Comparison of ENCODE assay signal across 20 mouse cellular contexts in genomic region chr7:48961935-48962334, GRCm38 (mm10). TPM values are rescaled to one million over a fixed set of nuclear protein-coding genes. Genes with fewer than 3 reads are reported as not detected.
DNase-seq lines count a peak whose midpoint lies in the region; ATAC-seq lines count a peak whose summit lies in the region.
"Had no signal": no experiment of that assay in that cellular context is flagged by ENCODE, and none has a peak within 500 bp of the region (broad histone marks: within the 10 kb centered on the region; RNA-seq: fewer than 3 reads in every experiment).

No protein-coding gene starts in this region.

- no peak for ATAC-seq in hindbrain, embryonic 15.5 days (ENCODE audit: low FRiP score, low read depth)
- ATAC-seq in midbrain, embryonic 14.5 days (ENCODE audit: low FRiP score, low TSS enrichment): no peak
- ATAC-seq in neural tube, embryonic 15.5 days (ENCODE audit: low FRiP score): no peak

- no peaks in the 10 kb centered on the region for H3K36me3 ChIP-seq in hindbrain, embryonic 15.5 days
- no peaks in the 10 kb centered on the region for H3K36me3 ChIP-seq in midbrain, embryonic 14.5 days (ENCODE audit: control insufficient read depth, insufficient read depth, low read length)
- H3K36me3 ChIP-seq in neural tube, embryonic 15.5 days: no peaks in the 10 kb centered on the region
- H3K36me3 ChIP-seq: heart, embryonic 10.5 days; limb, embryonic 12.5 days; liver, embryonic 13.5 days had no signal

- 35% methylated on average over 4 of the region's 4 CpGs for WGBS in hindbrain, embryonic 15.5 days
- WGBS in midbrain, embryonic 14.5 days: 30% methylated on average over 4 of the region's 4 CpGs
- 39% methylated on average over 4 of the region's 4 CpGs for WGBS in neural tube, embryonic 15.5 days

- H3K27ac ChIP-seq in hindbrain, embryonic 15.5 days (replicated peaks): no peak overlapping the region
- no peak overlapping the region for H3K27ac ChIP-seq in midbrain, embryonic 14.5 days (replicated peaks; ENCODE audit: low read depth, low read length)
- no peak overlapping the region for H3K27ac ChIP-seq in neural tube, embryonic 15.5 days (replicated peaks)
- H3K27ac ChIP-seq: heart, embryonic 10.5 days; kidney, postnatal 0 days; limb, embryonic 12.5 days; liver, embryonic 13.5 days; macrophage had no signal

- H3K9ac ChIP-seq in hindbrain, embryonic 15.5 days: no peak overlapping the region
- peak overlapping the region; percentile 40; the same call in 1 of the 2 replicates for H3K9ac ChIP-seq in midbrain, embryonic 14.5 days (replicated peaks; ENCODE audit: low read length)
- no peak overlapping the region for H3K9ac ChIP-seq in neural tube, embryonic 15.5 days (replicated peaks)
- H3K9ac ChIP-seq: limb, embryonic 12.5 days; liver, embryonic 13.5 days; lung, embryonic 14.5 days had no signal

- peak overlapping the region; percentile 92 for H3K4me2 ChIP-seq in hindbrain, embryonic 15.5 days
- peak overlapping the region; percentile 90 for H3K4me2 ChIP-seq in midbrain, embryonic 14.5 days (ENCODE audit: low read length)
- peak overlapping the region; percentile 77 for H3K4me2 ChIP-seq in neural tube, embryonic 15.5 days
- H3K4me2 ChIP-seq: limb, embryonic 12.5 days; liver, embryonic 13.5 days; lung, embryonic 14.5 days had no signal

- no peaks in the 10 kb centered on the region for H3K9me3 ChIP-seq in hindbrain, embryonic 15.5 days
- no peaks in the 10 kb centered on the region for H3K9me3 ChIP-seq in midbrain, embryonic 14.5 days (ENCODE audit: control insufficient read depth, low read length)
- H3K9me3 ChIP-seq in neural tube, embryonic 15.5 days (replicated peaks): no peaks in the 10 kb centered on the region
- H3K9me3 ChIP-seq: heart, embryonic 10.5 days; limb, embryonic 12.5 days; liver, embryonic 13.5 days had no signal

- H3K4me3 ChIP-seq in hindbrain, embryonic 15.5 days: 0 out of 2 replicates have a peak overlapping the region, but pooled peaks have one; percentile 84
- H3K4me3 ChIP-seq in midbrain, embryonic 14.5 days (replicated peaks; ENCODE audit: low read depth, low read length): peak overlapping the region; percentile 69
- no peak overlapping the region for H3K4me3 ChIP-seq in neural tube, embryonic 15.5 days (replicated peaks)
- H3K4me3 ChIP-seq: erythroblast, embryonic 14.5 days; heart, embryonic 10.5 days; limb, embryonic 12.5 days; liver, embryonic 13.5 days had no signal

- H3K27me3 ChIP-seq in hindbrain, embryonic 15.5 days: no peaks in the 10 kb centered on the region
- H3K27me3 ChIP-seq in midbrain, embryonic 14.5 days (ENCODE audit: control insufficient read depth, insufficient read depth, low read length): peaks cover 7% of the 10 kb centered on the region; the same call in 1 of the 2 replicates
- no peaks in the 10 kb centered on the region for H3K27me3 ChIP-seq in neural tube, embryonic 15.5 days (replicated peaks)

- DNase-seq in lung, postnatal 36 days: peak; percentile 15
- no peak for DNase-seq in lung, postnatal 4 days
- DNase-seq in midbrain, embryonic 14.5 days: no peak
- DNase-seq in heart, adult 11 months: no peak
- no peak for DNase-seq in heart, postnatal 4 days
- no peak for DNase-seq in embryo, embryonic 10.5 days (ENCODE audit: low spot score)
- DNase-seq: adrenal gland, adult 2 months; B cell, adult 2 months; gastrocnemius, postnatal 25 days; kidney, adult 18-20 months; liver, embryonic 13.5 days; lung, embryonic 14.5 days; right cerebral cortex, postnatal 14 days had no signal

- H3K4me1 ChIP-seq in hindbrain, embryonic 15.5 days (replicated peaks): peaks cover 83% of the 10 kb centered on the region
- H3K4me1 ChIP-seq in midbrain, embryonic 14.5 days (ENCODE audit: control insufficient read depth, insufficient read depth, low read length): peaks cover 70% of the 10 kb centered on the region
- peaks cover 81% of the 10 kb centered on the region for H3K4me1 ChIP-seq in neural tube, embryonic 15.5 days

RNA-seq across cellular contexts. Expression of gene Nav2, which starts 53.4 kb away (rescaled TPM):
- 24.7 and 26.5 TPM in 2 replicates for polyA plus RNA-seq in hindbrain, embryonic 15.5 days (2015; fragmentation: Nextera tagmentation; extraction: Ambion mirVana)
- polyA plus RNA-seq in midbrain, embryonic 14.5 days (2014; fragmentation: Nextera tagmentation; extraction: Ambion mirVana): 22.5 and 23.3 TPM in 2 replicates
- 27.6 and 31.3 TPM in 2 replicates for polyA plus RNA-seq in neural tube, embryonic 15.5 days (2015; fragmentation: Nextera tagmentation; extraction: Ambion mirVana)
- 100 to 1,000 TPM; 106 to 112 TPM for total RNA-seq in heart, postnatal 4 days (2021)
